Comparison of ENCODE assay signal across 18 mouse cellular contexts in the genomic region with DNA sequence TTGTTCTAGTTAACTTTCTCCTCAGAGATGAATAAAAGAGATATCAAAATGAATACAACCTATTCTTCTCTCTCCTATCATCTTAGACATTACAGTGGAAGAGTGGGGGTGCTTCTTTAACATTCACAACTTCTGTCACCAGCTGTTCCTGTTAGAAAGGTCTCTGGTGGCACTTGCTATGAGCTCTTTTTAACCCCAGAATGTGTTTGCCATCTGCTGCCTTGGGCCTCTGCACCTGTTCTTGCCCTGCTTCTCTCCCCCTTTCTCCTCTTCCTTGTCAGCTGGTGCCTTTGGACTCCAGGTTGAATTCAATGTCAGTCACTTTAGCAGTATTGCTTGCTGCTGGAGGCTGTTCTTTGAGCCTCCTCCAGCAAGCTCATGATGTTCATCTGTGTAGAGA.
DNase-seq lines count a peak whose midpoint lies in the region; ATAC-seq and TF ChIP-seq lines count a peak whose summit lies in the region.
"Had no signal": no experiment of that assay in that cellular context is flagged by ENCODE, and none has a peak within 500 bp of the region (broad histone marks: within the 10 kb centered on the region; RNA-seq: fewer than 3 reads in every experiment).

No protein-coding gene starts in this region.

- no peaks in the 10 kb centered on the region for H3K27me3 ChIP-seq in forebrain, embryonic 14.5 days (replicated peaks; ENCODE audit: control insufficient read depth, insufficient read depth, low read length)
- no peaks in the 10 kb centered on the region for H3K27me3 ChIP-seq in forebrain, embryonic 12.5 days
- H3K27me3 ChIP-seq in midbrain, embryonic 14.5 days (ENCODE audit: control insufficient read depth, insufficient read depth, low read length), result no peaks in the 10 kb centered on the region
- no peaks in the 10 kb centered on the region for H3K27me3 ChIP-seq in midbrain, embryonic 16.5 days (ENCODE audit: control insufficient read depth, insufficient read depth, low read depth, low read length)
- no peaks in the 10 kb centered on the region for H3K27me3 ChIP-seq in hindbrain, embryonic 12.5 days
- no peaks in the 10 kb centered on the region for H3K27me3 ChIP-seq in myocyte (ENCODE audit: control insufficient read depth, insufficient read depth, insufficient read length)
- no peaks in the 10 kb centered on the region for H3K27me3 ChIP-seq in thymus, adult 2 months (ENCODE audit: control insufficient read depth, insufficient read depth, low read length)
- H3K27me3 ChIP-seq: heart, embryonic 15.5 days; hindbrain, embryonic 15.5 days; limb, embryonic 12.5 days; neural tube, embryonic 15.5 days had no signal

- no peak overlapping the region for H3K9ac ChIP-seq in forebrain, embryonic 14.5 days (ENCODE audit: low read length)
- H3K9ac ChIP-seq in forebrain, embryonic 12.5 days, result no peak overlapping the region
- no peak overlapping the region for H3K9ac ChIP-seq in midbrain, embryonic 14.5 days (replicated peaks; ENCODE audit: low read length)
- no peak overlapping the region for H3K9ac ChIP-seq in midbrain, embryonic 16.5 days (ENCODE audit: low read depth, low read length)
- H3K9ac ChIP-seq in hindbrain, embryonic 12.5 days, result no peak overlapping the region
- H3K9ac ChIP-seq: heart, embryonic 15.5 days; hindbrain, embryonic 15.5 days; limb, embryonic 12.5 days; liver, postnatal 0 days; neural tube, embryonic 15.5 days had no signal

- no peak for TF ChIP-seq POLR2A in myocyte (IDR thresholded peaks at IDR 0.05; ENCODE audit: insufficient read length, low read depth)
- TF ChIP-seq POLR2A in thymus, adult 2 months (IDR thresholded peaks at IDR 0.05; ENCODE audit: control insufficient read depth, extremely low read depth, insufficient read depth, low read length, poor library complexity), result no peak

- no peak overlapping the region for H3ac ChIP-seq in myocyte (ENCODE audit: control insufficient read depth, insufficient read length)

- H3K36me3 ChIP-seq in forebrain, embryonic 14.5 days (ENCODE audit: control insufficient read depth, insufficient read depth, low read length), result no peaks in the 10 kb centered on the region
- H3K36me3 ChIP-seq in forebrain, embryonic 12.5 days (replicated peaks), result no peaks in the 10 kb centered on the region
- no peaks in the 10 kb centered on the region for H3K36me3 ChIP-seq in midbrain, embryonic 14.5 days (ENCODE audit: control insufficient read depth, insufficient read depth, low read length)
- H3K36me3 ChIP-seq in midbrain, embryonic 16.5 days (ENCODE audit: control insufficient read depth, insufficient read depth, low read length), result no peaks in the 10 kb centered on the region
- H3K36me3 ChIP-seq in hindbrain, embryonic 12.5 days, result no peaks in the 10 kb centered on the region
- H3K36me3 ChIP-seq in myocyte (ENCODE audit: control insufficient read depth, insufficient read depth), result no peaks in the 10 kb centered on the region
- no peaks in the 10 kb centered on the region for H3K36me3 ChIP-seq in thymus, adult 2 months (ENCODE audit: control insufficient read depth, insufficient read depth, low read length)
- H3K36me3 ChIP-seq: heart, embryonic 15.5 days; hindbrain, embryonic 15.5 days; limb, embryonic 12.5 days; neural tube, embryonic 15.5 days had no signal

- ATAC-seq in forebrain, embryonic 14.5 days, result peak; percentile 29; the same call in 1 of the 2 replicates
- ATAC-seq in forebrain, embryonic 12.5 days (ENCODE audit: low FRiP score), result no peak
- no peak; the same call in 1 of the 2 replicates for ATAC-seq in midbrain, embryonic 14.5 days (ENCODE audit: low FRiP score, low TSS enrichment)
- no peak for ATAC-seq in midbrain, embryonic 16.5 days
- 0 out of 2 replicates have a peak, but pooled peaks have one; percentile 36 for ATAC-seq in hindbrain, embryonic 12.5 days (ENCODE audit: low FRiP score)
- ATAC-seq: liver, postnatal 0 days had no signal

- H3K9me3 ChIP-seq in forebrain, embryonic 14.5 days (replicated peaks; ENCODE audit: control insufficient read depth, low read length), result no peaks in the 10 kb centered on the region
- no peaks in the 10 kb centered on the region for H3K9me3 ChIP-seq in forebrain, embryonic 12.5 days
- H3K9me3 ChIP-seq in midbrain, embryonic 14.5 days (ENCODE audit: control insufficient read depth, low read length), result no peaks in the 10 kb centered on the region
- H3K9me3 ChIP-seq in midbrain, embryonic 16.5 days (replicated peaks; ENCODE audit: control insufficient read depth, low read length, poor library complexity, severe bottlenecking), result no peaks in the 10 kb centered on the region
- H3K9me3 ChIP-seq in hindbrain, embryonic 12.5 days (replicated peaks), result no peaks in the 10 kb centered on the region
- H3K9me3 ChIP-seq: heart, embryonic 15.5 days; hindbrain, embryonic 15.5 days; limb, embryonic 12.5 days; neural tube, embryonic 15.5 days had no signal

- no peak overlapping the region for H3K4me2 ChIP-seq in forebrain, embryonic 14.5 days (ENCODE audit: low read length)
- no peak overlapping the region for H3K4me2 ChIP-seq in forebrain, embryonic 12.5 days
- no peak overlapping the region for H3K4me2 ChIP-seq in midbrain, embryonic 14.5 days (ENCODE audit: low read length)
- H3K4me2 ChIP-seq in midbrain, embryonic 16.5 days (ENCODE audit: low read length), result no peak overlapping the region
- no peak overlapping the region for H3K4me2 ChIP-seq in hindbrain, embryonic 12.5 days (replicated peaks)
- H3K4me2 ChIP-seq in myocyte (ENCODE audit: low read depth), result no peak overlapping the region
- H3K4me2 ChIP-seq: heart, embryonic 15.5 days; hindbrain, embryonic 15.5 days; limb, embryonic 12.5 days; neural tube, embryonic 15.5 days had no signal

- DNase-seq in forebrain, embryonic 14.5 days (ENCODE audit: low spot score), result peak; percentile 11
- peak; percentile 27 for DNase-seq in midbrain, embryonic 14.5 days
- no peak for DNase-seq in thymus, adult 2 months
- no peak for DNase-seq in embryo, embryonic 11 days
- DNase-seq: B cell, adult 2 months; cerebellum, adult 11-12 months; kidney, adult 18-20 months; kidney, postnatal 14 days; liver, postnatal 0 days; lung, postnatal 36 days had no signal

- no peaks in the 10 kb centered on the region for H3K79me2 ChIP-seq in myocyte (ENCODE audit: control insufficient read depth, insufficient read depth)

- H3K4me3 ChIP-seq in forebrain, embryonic 14.5 days (ENCODE audit: low read depth, low read length), result no peak overlapping the region
- no peak overlapping the region for H3K4me3 ChIP-seq in forebrain, embryonic 12.5 days (replicated peaks)
- no peak overlapping the region for H3K4me3 ChIP-seq in midbrain, embryonic 14.5 days (replicated peaks; ENCODE audit: low read depth, low read length)
- H3K4me3 ChIP-seq in midbrain, embryonic 16.5 days (ENCODE audit: low read depth, low read length), result no peak overlapping the region
- H3K4me3 ChIP-seq in hindbrain, embryonic 12.5 days, result no peak overlapping the region
- H3K4me3 ChIP-seq in myocyte, result no peak overlapping the region
- no peak overlapping the region for H3K4me3 ChIP-seq in thymus, adult 2 months (ENCODE audit: control insufficient read depth, insufficient read depth, low read length)
- H3K4me3 ChIP-seq: heart, embryonic 15.5 days; hindbrain, embryonic 15.5 days; limb, embryonic 12.5 days; neural tube, embryonic 15.5 days had no signal

- no peaks in the 10 kb centered on the region for H3K4me1 ChIP-seq in forebrain, embryonic 14.5 days (ENCODE audit: control insufficient read depth, insufficient read depth, low read length)
- 0 out of 2 replicates have a peak, but pooled peaks cover 2% of the 10 kb centered on the region for H3K4me1 ChIP-seq in forebrain, embryonic 12.5 days
- H3K4me1 ChIP-seq in midbrain, embryonic 14.5 days (ENCODE audit: control insufficient read depth, insufficient read depth, low read length), result no peaks in the 10 kb centered on the region
- H3K4me1 ChIP-seq in midbrain, embryonic 16.5 days (ENCODE audit: control insufficient read depth, insufficient read depth, low read length), result no peaks in the 10 kb centered on the region
- 0 out of 2 replicates have a peak, but pooled peaks cover 4% of the 10 kb centered on the region for H3K4me1 ChIP-seq in hindbrain, embryonic 12.5 days
- no peaks in the 10 kb centered on the region for H3K4me1 ChIP-seq in thymus, adult 2 months (replicated peaks; ENCODE audit: control insufficient read depth, insufficient read depth, low read length)
- H3K4me1 ChIP-seq: heart, embryonic 15.5 days; hindbrain, embryonic 15.5 days; limb, embryonic 12.5 days; neural tube, embryonic 15.5 days had no signal

- TF ChIP-seq CTCF in thymus, adult 2 months (IDR thresholded peaks at IDR 0.05; ENCODE audit: borderline replicate concordance, control insufficient read depth, extremely low read depth, insufficient read depth, low read length, poor library complexity), result no peak

- no peak overlapping the region for H3K27ac ChIP-seq in forebrain, embryonic 14.5 days (ENCODE audit: low read depth, low read length)
- H3K27ac ChIP-seq in forebrain, embryonic 12.5 days, result no peak overlapping the region
- no peak overlapping the region for H3K27ac ChIP-seq in midbrain, embryonic 14.5 days (replicated peaks; ENCODE audit: low read depth, low read length)
- no peak overlapping the region for H3K27ac ChIP-seq in midbrain, embryonic 16.5 days (ENCODE audit: low read length)
- H3K27ac ChIP-seq in hindbrain, embryonic 12.5 days, result no peak overlapping the region
- no peak overlapping the region for H3K27ac ChIP-seq in thymus, adult 2 months (ENCODE audit: control insufficient read depth, insufficient read depth, low read length)
- H3K27ac ChIP-seq: heart, embryonic 15.5 days; hindbrain, embryonic 15.5 days; limb, embryonic 12.5 days; neural tube, embryonic 15.5 days had no signal

TF ChIP-seq in myocyte, 11 proteins besides CTCF, POLR2A, EP300 and RAD21:
- TF ChIP-seq MAX (IDR thresholded peaks at IDR 0.05; ENCODE audit: low read depth) (no peak), TCF12 (IDR thresholded peaks at IDR 0.05; ENCODE audit: insufficient read depth, poor library complexity, severe bottlenecking) (peak; percentile 7), CEBPB (IDR thresholded peaks at IDR 0.05; ENCODE audit: insufficient read depth, poor library complexity, severe bottlenecking) (no peak), MYOG (IDR thresholded peaks at IDR 0.05; ENCODE audit: control insufficient read depth in 1 of 3, insufficient read depth in 1 of 3, insufficient read length in 2 of 3, low read depth in 2 of 3) (peak in 2 of 3 experiments; percentile 11 to 50), MYOD1 (IDR thresholded peaks at IDR 0.05; ENCODE audit: control insufficient read depth in 1 of 3, insufficient read length in 2 of 3, low read depth in 2 of 3) (peak in 2 of 3 experiments; percentile 44 to 64)

Comparison
In these comparisons a context has a peak if more than half of its experiments do, and no peak if none do; other contexts are left out.
1. ATAC-seq: peak in forebrain, embryonic 14.5 days (single experiment) and hindbrain, embryonic 12.5 days (single experiment); none in forebrain, embryonic 12.5 days (single experiment), midbrain, embryonic 14.5 days (single experiment) and midbrain, embryonic 16.5 days (single experiment).
2. DNase-seq: peak in forebrain, embryonic 14.5 days (single experiment) and midbrain, embryonic 14.5 days (single experiment); none in thymus, adult 2 months (single experiment) and embryo, embryonic 11 days (single experiment).